Mouse (Mus musculus) forebrain, embryonic 15.5 days (tissue): ENCODE measurements at regions not wholly inside any gene's neighbourhood (a gene's known extent, or its start where the extent isn't known, plus 50 kb on each side); places are given as distances from the start of the nearest gene placed in this dataset.

Experiments
- ATAC-seq: fragments of 200-750 bp; cut with Nextera tagmentation; replicated peaks from 2 replicates; pipeline ENCODE4 v1.8.0; 2017; ENCODE audit warnings: mild to moderate bottlenecking, moderate TSS enrichment, moderate library complexity
- H3K27ac ChIP-seq: fragments of 300-500 bp; sonication (generic); replicated peaks from 2 replicates; pipeline ENCODE4 v1.5.1; 2015; ENCODE audit warnings: mild to moderate bottlenecking, inconsistent platforms
- H3K27me3 ChIP-seq: fragments of 300-500 bp; sonication (generic); 2 replicates; pipeline ENCODE4 v1.6.1; 2015; ENCODE audit warnings: inconsistent platforms
- H3K36me3 ChIP-seq: fragments of 300-500 bp; sonication (generic); 2 replicates; pipeline ENCODE4 v1.6.1; 2015; ENCODE audit warnings: mild to moderate bottlenecking, inconsistent platforms
- H3K4me1 ChIP-seq: fragments of 300-500 bp; sonication (generic); 2 replicates; pipeline ENCODE4 v1.6.1; 2015; ENCODE audit warnings: inconsistent platforms
- H3K4me2 ChIP-seq: fragments of 300-500 bp; sonication (generic); replicated peaks from 2 replicates; pipeline ENCODE4 v1.6.1; 2015; ENCODE audit warnings: mild to moderate bottlenecking, inconsistent platforms
- H3K4me3 ChIP-seq: fragments of 300-500 bp; sonication (generic); 2 replicates; pipeline ENCODE4 v1.5.1; 2015; ENCODE audit warnings: mild to moderate bottlenecking, inconsistent platforms
- H3K9ac ChIP-seq: fragments of 300-500 bp; sonication (generic); replicated peaks from 2 replicates; pipeline ENCODE4 v1.6.1; 2015; ENCODE audit warnings: mild to moderate bottlenecking, inconsistent platforms
- H3K9me3 ChIP-seq: fragments of 300-500 bp; sonication (generic); 2 replicates; pipeline ENCODE4 v1.6.1; 2016; ENCODE audit warnings: inconsistent platforms
- WGBS: fragments of 180-500 bp; shearing (Covaris S2); methylation state at CpG from one replicate; pipeline ENCODE4 v1.1.7; 2015; ENCODE audit warnings: mixed read lengths; 5-methylcytosine and 5-hydroxymethylcytosine counted together

GRCm38 (mm10) chr14:23115889-23116510, 898.3 kb downstream of the Kcnma1 start:
- no peak for ATAC-seq
- Histone ChIP-seq H3K36me3 (no peaks in the 10 kb centered on the region), H3K9me3 (no peaks in the 10 kb centered on the region), H3K27ac (no peak overlapping the region), H3K27me3 (no peaks in the 10 kb centered on the region), H3K4me3 (no peak overlapping the region), H3K9ac (no peak overlapping the region), H3K4me1 (no peaks in the 10 kb centered on the region), H3K4me2 (no peak overlapping the region)
- WGBS = 89% methylated on average over 8 of the region's 8 CpGs

GRCm38 (mm10) chr14:23114910-23115309, 899.4 kb downstream of the Kcnma1 start:
- no peak overlapping the region for H3K27ac ChIP-seq
- H3K4me3 ChIP-seq = no peak overlapping the region
- H3K4me2 ChIP-seq = no peak overlapping the region
- 82% methylated on average over 5 of the region's 5 CpGs for WGBS
- ATAC-seq = no peak
- H3K36me3 ChIP-seq = no peaks in the 10 kb centered on the region
- H3K27me3 ChIP-seq = no peaks in the 10 kb centered on the region
- H3K9ac ChIP-seq = no peak overlapping the region
- H3K4me1 ChIP-seq = no peaks in the 10 kb centered on the region
- H3K9me3 ChIP-seq = no peaks in the 10 kb centered on the region

GRCm38 (mm10) chr14:23114456-23114855, 899.8 kb downstream of the Kcnma1 start:
- no peaks in the 10 kb centered on the region for H3K4me1 ChIP-seq
- no peak for ATAC-seq

GRCm38 (mm10) chr14:23112369-23112768, 901.9 kb downstream of the Kcnma1 start:
- Histone ChIP-seq H3K27ac (no peak overlapping the region), H3K4me1 (no peaks in the 10 kb centered on the region), H3K4me2 (no peak overlapping the region), H3K36me3 (no peaks in the 10 kb centered on the region), H3K27me3 (no peaks in the 10 kb centered on the region), H3K9ac (no peak overlapping the region), H3K9me3 (no peaks in the 10 kb centered on the region), H3K4me3 (no peak overlapping the region)
- WGBS = 87% methylated on average over 2 of the region's 2 CpGs
- no peak for ATAC-seq

More at GRCm38 (mm10) chr14:23114456-23114855, 899.8 kb downstream of the Kcnma1 start:
- H3K9ac ChIP-seq = no peak overlapping the region
- H3K9me3 ChIP-seq = no peaks in the 10 kb centered on the region
- H3K27ac ChIP-seq = no peak overlapping the region
- no peaks in the 10 kb centered on the region for H3K27me3 ChIP-seq
- no peaks in the 10 kb centered on the region for H3K36me3 ChIP-seq
- H3K4me2 ChIP-seq = no peak overlapping the region
- WGBS = 97% methylated on average over 1 of the region's 1 CpGs
- no peak overlapping the region for H3K4me3 ChIP-seq

GRCm38 (mm10) chr14:23108590-23108989, 905.7 kb downstream of the Kcnma1 start:
- H3K27me3 ChIP-seq = no peaks in the 10 kb centered on the region
- no peak for ATAC-seq
- H3K27ac ChIP-seq = no peak overlapping the region
- H3K4me3 ChIP-seq = no peak overlapping the region
- no peak overlapping the region for H3K9ac ChIP-seq
- no peaks in the 10 kb centered on the region for H3K9me3 ChIP-seq
- no peaks in the 10 kb centered on the region for H3K36me3 ChIP-seq
- WGBS = 92% methylated on average over 7 of the region's 7 CpGs
- no peaks in the 10 kb centered on the region for H3K4me1 ChIP-seq
- H3K4me2 ChIP-seq = no peak overlapping the region

GRCm38 (mm10) chr14:23107466-23107865, 906.8 kb downstream of the Kcnma1 start:
- ATAC-seq = no peak
- WGBS = 77% methylated on average over 4 of the region's 4 CpGs
- H3K27ac ChIP-seq = no peak overlapping the region
- H3K9ac ChIP-seq = no peak overlapping the region
- H3K4me2 ChIP-seq = no peak overlapping the region
- no peaks in the 10 kb centered on the region for H3K9me3 ChIP-seq
- H3K36me3 ChIP-seq = no peaks in the 10 kb centered on the region
- no peak overlapping the region for H3K4me3 ChIP-seq
- H3K4me1 ChIP-seq = no peaks in the 10 kb centered on the region
- no peaks in the 10 kb centered on the region for H3K27me3 ChIP-seq
